In the genomic region with DNA sequence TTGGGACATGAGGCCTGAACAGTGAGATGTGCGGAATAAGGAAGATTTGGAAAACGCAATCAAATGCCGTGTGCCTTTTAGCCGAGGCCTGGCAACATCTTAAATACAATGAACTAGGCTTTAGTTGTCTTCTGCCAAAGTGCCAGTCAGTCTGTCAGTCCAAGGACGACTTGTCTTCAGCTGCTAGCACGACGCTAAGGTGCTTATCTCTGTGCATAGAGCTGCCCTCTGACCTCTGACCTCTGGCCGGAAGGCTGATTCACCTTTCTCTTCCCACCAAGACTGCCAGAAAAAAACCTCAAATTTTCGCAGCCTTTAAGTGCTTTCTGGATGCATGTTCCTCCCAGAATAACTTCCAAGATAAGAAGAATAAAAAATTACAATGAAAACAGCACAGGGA, we compare ENCODE assay signal across 14 mouse cellular contexts.
"Had no signal": no experiment of that assay in that cellular context is flagged by ENCODE, and none has a peak within 500 bp of the region (broad histone marks: within the 10 kb centered on the region; RNA-seq: fewer than 3 reads in every experiment).

No protein-coding gene starts in this region.

- H3K9me3 ChIP-seq: limb, embryonic 10.5 days; liver, embryonic 15.5 days; midbrain, embryonic 10.5 days; neural tube, embryonic 15.5 days had no signal

- H3K27me3 ChIP-seq: liver, embryonic 15.5 days; neural tube, embryonic 15.5 days had no signal

- H3K4me3 ChIP-seq: left cerebral cortex, adult 2 months; limb, embryonic 10.5 days; liver, embryonic 15.5 days; midbrain, embryonic 10.5 days; myocyte; neural tube, embryonic 15.5 days had no signal

- H3K4me2 ChIP-seq: liver, embryonic 15.5 days; neural tube, embryonic 15.5 days had no signal

- ATAC-seq: lung, postnatal 0 days had no signal

- H3K9ac ChIP-seq: liver, embryonic 15.5 days; neural tube, embryonic 15.5 days had no signal

- H3K36me3 ChIP-seq: limb, embryonic 10.5 days; midbrain, embryonic 10.5 days; neural tube, embryonic 15.5 days had no signal

- DNase-seq: kidney, postnatal 14 days; lung, adult 2 months; lung, postnatal 36 days; midbrain, embryonic 14.5 days; right cerebral cortex, adult 18-20 months; right cerebral cortex, postnatal 25 days; thymus, postnatal 36 days had no signal

- H3K27ac ChIP-seq: left cerebral cortex, adult 2 months; limb, embryonic 10.5 days; midbrain, embryonic 10.5 days; neural tube, embryonic 15.5 days had no signal
